Mouse (Mus musculus) skeletal muscle tissue, adult 2 months (tissue): ENCODE measurements around the gene Tmco1.

Experiments
- DNase-seq: peaks from one replicate; pipeline ENCODE4 v3.0.0-alpha.2; 2012; ENCODE audit warnings: low read depth, low spot score

Gene Tmco1

DNA sequence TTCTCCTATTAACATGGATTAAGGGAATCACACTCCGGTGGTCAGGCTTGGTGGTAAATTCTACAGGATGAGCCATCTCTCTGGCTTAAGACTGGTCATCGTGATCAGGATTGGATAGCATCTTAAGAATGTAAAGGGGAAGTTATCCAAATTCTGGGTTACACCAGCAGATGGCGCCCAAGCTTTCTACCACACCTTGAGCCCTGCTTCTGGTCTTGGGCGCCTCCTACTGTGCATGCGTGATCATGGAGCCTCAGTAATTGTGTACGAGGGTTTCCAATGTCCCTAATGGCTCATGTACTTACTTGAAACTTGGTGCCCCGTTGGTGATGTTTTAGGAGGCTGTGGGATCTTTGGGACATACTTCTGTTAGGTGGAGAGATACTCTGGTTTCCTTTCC, 61.7 kb downstream of the Tmco1 start:
- DNase-seq: peak; percentile 82

GRCm38 (mm10) chr1:167372739-167373138, 64.6 kb downstream of the Tmco1 start:
- DNase-seq: no peak

- no peak for DNase-seq
Measured at GRCm38 (mm10) chr1:167374003-167374784, 66.0 kb downstream of the Tmco1 start.

- no peak for DNase-seq
Measured at GRCm38 (mm10) chr1:167374942-167375341, 66.8 kb downstream of the Tmco1 start.

- DNase-seq: no peak
Measured at GRCm38 (mm10) chr1:167378019-167378418, 69.8 kb downstream of the Tmco1 start.

DNA sequence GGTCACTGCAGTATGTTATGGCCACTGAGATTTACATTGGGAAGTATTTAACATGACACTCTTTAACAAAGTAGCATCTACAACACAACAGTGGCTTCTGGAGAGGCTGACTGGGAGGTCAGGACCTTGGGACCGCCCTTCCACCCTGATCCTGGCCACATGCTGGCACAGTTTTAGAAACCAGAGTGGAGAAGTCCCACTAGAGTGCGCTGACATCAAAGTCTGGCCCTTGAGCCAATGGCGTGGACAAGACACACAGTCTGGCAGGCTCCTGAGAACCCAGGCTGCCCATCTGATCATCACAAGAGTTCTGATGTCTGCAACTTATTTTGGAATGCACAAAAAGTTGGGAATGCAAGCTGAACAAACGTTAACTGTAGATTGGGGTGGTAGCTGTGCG, 71.6 kb downstream of the Tmco1 start:
- DNase-seq: no peak

- DNase-seq: no peak
Measured at GRCm38 (mm10) chr1:167380223-167380622, 72.0 kb downstream of the Tmco1 start.

- no peak for DNase-seq
Measured at GRCm38 (mm10) chr1:167381050-167382015, 73.2 kb downstream of the Tmco1 start.

GRCm38 (mm10) chr1:167382316-167382715, 74.1 kb downstream of the Tmco1 start:
- DNase-seq: no peak

DNA sequence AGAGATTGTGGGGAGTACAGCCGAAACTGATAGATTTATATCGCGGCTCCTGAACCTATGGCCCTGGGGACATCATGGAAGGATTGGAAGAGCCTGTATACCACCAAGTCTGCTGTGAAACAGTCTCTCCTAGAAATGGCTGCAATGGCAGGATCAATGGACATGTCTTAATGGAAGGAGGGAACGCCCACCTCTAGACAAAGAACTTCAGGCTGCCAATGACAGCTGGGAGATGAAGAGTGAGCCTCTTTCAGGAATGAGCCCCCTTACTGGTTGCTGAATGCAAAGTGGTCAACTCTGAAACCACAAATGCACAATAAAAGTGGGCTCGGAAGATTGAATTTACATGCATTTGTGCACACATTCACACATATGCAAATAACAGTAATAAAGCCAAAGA, 74.6 kb downstream of the Tmco1 start:
- no peak for DNase-seq

- DNase-seq: no peak
Measured at GRCm38 (mm10) chr1:167383178-167383577, 75.0 kb downstream of the Tmco1 start.
